Mouse (Mus musculus): ENCODE results near the gene 1600002K03Rik.

GRCm38 (mm10) chr10:80207201-80207600 lies 34.5 kb downstream of the 1600002K03Rik start:
- no peak for TF ChIP-seq CTCF (IDR thresholded peaks at IDR 0.05; ENCODE audit: control insufficient read depth, insufficient read depth, low read length)
- TF ChIP-seq POLR2A (IDR thresholded peaks at IDR 0.05; ENCODE audit: borderline replicate concordance, control insufficient read depth, low read depth, low read length): no peak
